Mouse (Mus musculus) adipose tissue, adult 10 weeks (tissue): ENCODE measurements around the gene Zscan4e. TPM values are rescaled to one million over a fixed set of nuclear protein-coding genes. Genes with fewer than 3 reads are reported as not detected.

Source experiments
- polyA plus RNA-seq: library from polyadenylated mRNA; stranded (reverse); fragments of 350-450 nt; fragmentation: Illumina TruSeq; extraction: RNeasy Lipid Tissue Mini Kit (QIAGEN cat#74804); gene quantifications from one replicate; pipeline ENCODE4 v1.2.3, GENCODE M21; 2014; ENCODE audit warnings: low read depth, low replicate concordance

The Zscan4e gene
- polyA plus RNA-seq, result not detected

DNA sequence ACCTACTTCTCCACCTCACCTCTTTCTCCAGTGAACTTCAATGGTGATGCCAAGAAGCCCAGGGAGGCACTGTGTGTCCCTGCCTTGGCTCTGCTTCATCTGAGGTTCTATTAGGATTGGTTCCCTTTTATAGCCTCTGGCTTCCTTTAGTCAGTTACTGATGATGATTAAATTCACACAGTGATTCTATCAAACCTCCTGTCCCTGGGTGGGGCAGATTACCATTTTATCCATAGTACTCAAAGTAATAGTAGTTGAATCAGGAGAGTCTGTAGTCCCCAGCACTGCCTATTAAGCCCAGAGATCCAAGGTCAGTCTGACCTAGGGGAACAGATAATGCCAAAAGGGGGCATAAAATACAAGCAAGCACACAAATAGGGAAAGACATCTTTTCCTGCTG is at the start of gene Zscan4e:
Gene Zscan4e, minus strand, starts transcription at position 101 of the 400 bp plus-strand sequence.

Other genes starting within 250 kb of the Zscan4e start
- gene Zscan4-ps1, start 241.0 kb downstream of the Zscan4e start, polyA plus RNA-seq, result not detected
- gene Zscan4d, start 144.5 kb downstream of the Zscan4e start, polyA plus RNA-seq, result not detected
- gene Zscan4f, start 87.2 kb upstream of the Zscan4e start, polyA plus RNA-seq, result not detected
- gene Zscan4-ps2, start 203.6 kb upstream of the Zscan4e start, polyA plus RNA-seq, result not detected